Mouse (Mus musculus): ENCODE data around the gene Rap1gap2.

GRCm38 (mm10) chr11:74584946-74585723, 25.6 kb downstream of the Rap1gap2 start:
- no peak for TF ChIP-seq POLR2A (IDR thresholded peaks at IDR 0.05; ENCODE audit: borderline replicate concordance, insufficient read depth, low read length)
- TF ChIP-seq CTCF (IDR thresholded peaks at IDR 0.05; ENCODE audit: borderline replicate concordance, insufficient read depth, low read depth, low read length), result no peak

Data from cerebellum, adult 2 months (tissue).